Mouse (Mus musculus): Measurements from ENCODE around the gene Mbnl2.

DNA sequence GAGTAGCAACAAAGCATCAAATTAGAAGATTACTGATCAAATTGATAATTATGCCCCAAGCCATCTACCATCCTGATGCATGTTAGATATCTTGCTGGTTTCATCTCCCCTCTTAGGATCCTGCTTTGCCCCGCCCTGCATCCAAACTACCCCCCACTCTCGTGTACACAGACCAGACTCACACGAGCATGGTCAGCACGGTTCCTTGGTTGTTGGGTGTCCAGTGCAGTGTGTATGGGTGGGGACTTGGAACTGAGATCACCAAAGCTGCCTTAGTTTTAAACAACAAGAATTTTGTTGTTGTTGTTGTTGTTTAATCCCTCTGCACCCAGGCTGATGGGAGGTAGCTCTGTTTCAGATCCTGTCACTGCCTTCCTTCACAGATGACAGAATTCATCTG is 101.7 kb downstream of the Mbnl2 start:
- TF ChIP-seq EP300 (IDR thresholded peaks at IDR 0.05; ENCODE audit: insufficient read depth, low read depth, low read length): no peak
- TF ChIP-seq CTCF (IDR thresholded peaks at IDR 0.05; ENCODE audit: low read depth, low read length): no peak

Measured in ES-Bruce4 (cell line).